Comparison of ENCODE assay signal across 9 mouse cellular contexts in the genomic region with DNA sequence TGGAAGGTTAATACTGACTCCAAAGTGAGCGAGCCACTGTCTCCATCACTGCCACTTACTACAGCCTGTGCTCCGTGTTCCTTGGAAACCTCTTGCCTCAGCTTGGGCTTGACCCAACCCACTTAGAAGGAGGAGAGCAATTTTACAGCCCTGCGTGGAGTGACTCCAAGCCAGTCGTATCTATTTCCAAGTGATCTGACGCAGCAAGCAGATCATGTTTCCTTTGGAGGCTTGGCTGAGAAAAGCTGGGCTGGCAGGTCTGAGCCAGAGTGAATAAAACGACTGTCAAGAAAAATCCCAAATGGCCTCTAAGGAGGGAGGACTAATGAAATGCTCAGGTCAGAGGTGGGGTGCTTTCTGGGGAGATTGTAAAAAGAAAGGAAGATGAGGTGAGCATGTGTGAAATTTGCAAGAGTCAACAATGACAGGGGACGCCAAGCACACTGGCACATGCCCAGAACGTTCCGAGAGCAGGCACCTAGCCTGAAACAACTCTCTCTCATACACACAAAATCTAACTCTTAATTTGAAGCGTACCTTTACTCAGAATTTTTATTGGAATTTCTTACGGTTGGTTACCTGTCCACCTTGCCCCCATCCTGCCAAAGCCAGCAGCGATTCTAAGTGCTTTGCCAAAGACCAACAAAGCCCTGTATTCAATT.
A peak's percentile ranks its signal among the peaks of the same experiment; 100 is the strongest.
DNase-seq lines count a peak whose midpoint lies in the region; ATAC-seq and TF ChIP-seq lines count a peak whose summit lies in the region.
"Had no signal": no experiment of that assay in that cellular context is flagged by ENCODE, and none has a peak within 500 bp of the region (broad histone marks: within the 10 kb centered on the region; RNA-seq: fewer than 3 reads in every experiment).

No protein-coding gene starts in this region.

- H3K4me3 ChIP-seq in intestine, postnatal 0 days (ENCODE audit: low read depth, low read length), result no peak overlapping the region

- DNase-seq in left cerebral cortex, postnatal 4 days, result peak; percentile 49
- DNase-seq in left cerebral cortex, adult 11 months (ENCODE audit: low spot score), result no peak
- peak; percentile 80 for DNase-seq in gastrocnemius, postnatal 10 days
- peak; percentile 89 for DNase-seq in lung, postnatal 36 days
- no peak for DNase-seq in spleen, postnatal 4 days (ENCODE audit: low spot score in 2 of 2)
- DNase-seq in spleen, adult 18-20 months, result no peak

- H3K27ac ChIP-seq in intestine, postnatal 0 days (ENCODE audit: low read depth, low read length), result no peak overlapping the region
- H3K27ac ChIP-seq: liver, embryonic 14.5 days had no signal

- H3K4me2 ChIP-seq in intestine, postnatal 0 days (replicated peaks; ENCODE audit: low read depth), result no peak overlapping the region

- intact Hi-C loops in left cerebral cortex, postnatal 4 days (cut with DNase I), result no loop called here

- H3K36me3 ChIP-seq in intestine, postnatal 0 days (ENCODE audit: control insufficient read depth, insufficient read depth), result no peaks in the 10 kb centered on the region

- WGBS in intestine, postnatal 0 days, result 47% methylated on average over 12 of the region's 12 CpGs

- H3K4me1 ChIP-seq in intestine, postnatal 0 days (replicated peaks; ENCODE audit: control insufficient read depth, insufficient read depth, low read length), result peaks cover 7% of the 10 kb centered on the region; the same call in 1 of the 2 replicates

- H3K27me3 ChIP-seq in intestine, postnatal 0 days (replicated peaks; ENCODE audit: control insufficient read depth, insufficient read depth, low read length), result no peaks in the 10 kb centered on the region

- ATAC-seq in intestine, postnatal 0 days, result peak; percentile 31; the same call in 1 of the 2 replicates
- no peak for ATAC-seq in megakaryocyte, adult 5-6 weeks (ENCODE audit: poor library complexity, severe bottlenecking)

- no peaks in the 10 kb centered on the region for H3K9me3 ChIP-seq in intestine, postnatal 0 days (ENCODE audit: control insufficient read depth)

- no peak for TF ChIP-seq CTCF in intestine, postnatal 0 days (IDR thresholded peaks at IDR 0.05; ENCODE audit: low read depth)

- no peak overlapping the region for H3K9ac ChIP-seq in intestine, postnatal 0 days (ENCODE audit: low read depth, low read length)
- H3K9ac ChIP-seq: liver, embryonic 14.5 days had no signal

Comparison
In these comparisons a context has a peak if more than half of its experiments do, and no peak if none do; other contexts are left out.
1. DNase-seq: peak in left cerebral cortex, postnatal 4 days (single experiment), gastrocnemius, postnatal 10 days (single experiment) and lung, postnatal 36 days (single experiment); none in left cerebral cortex, adult 11 months (single experiment), spleen, postnatal 4 days (0 of 2) and spleen, adult 18-20 months (0 of 2).